In the genomic region with DNA sequence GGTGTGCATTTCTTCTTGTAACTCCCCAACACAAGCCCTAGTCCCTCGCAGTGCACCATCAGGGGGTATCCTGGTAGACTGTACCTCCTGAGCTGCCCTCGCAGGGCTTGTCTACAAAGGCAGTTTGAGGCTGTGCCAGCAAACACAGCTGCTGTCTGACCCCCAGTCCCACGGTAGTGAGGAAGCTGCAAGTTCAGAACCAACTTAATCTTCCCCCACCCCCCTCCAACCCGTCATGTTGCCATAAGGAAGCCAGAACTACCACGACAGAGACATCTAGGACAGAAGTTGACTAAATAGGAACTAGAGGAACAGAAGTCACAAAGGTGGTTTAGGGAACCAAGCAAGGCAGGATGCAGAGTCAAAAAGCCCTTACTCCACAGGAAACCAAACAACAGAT, we compare ENCODE assay signal across 8 mouse cellular contexts. TPM values are rescaled to one million over a fixed set of nuclear protein-coding genes. Genes with fewer than 3 reads are reported as not detected.
DNase-seq lines count a peak whose midpoint lies in the region; ATAC-seq and TF ChIP-seq lines count a peak whose summit lies in the region.

No protein-coding gene starts in this region.

- H3K9me3 ChIP-seq in lung, embryonic 16.5 days (ENCODE audit: control insufficient read depth, low read length): peaks cover 5% of the 10 kb centered on the region; the same call in 1 of the 2 replicates
- H3K9me3 ChIP-seq in embryonic facial prominence, embryonic 15.5 days (replicated peaks): no peaks in the 10 kb centered on the region
- H3K9me3 ChIP-seq in intestine, embryonic 14.5 days (ENCODE audit: control insufficient read depth, low read length): peaks cover 6% of the 10 kb centered on the region; the same call in 1 of the 2 replicates

- WGBS in lung, embryonic 16.5 days: 14% methylated on average over 5 of the region's 5 CpGs
- 14% methylated on average over 5 of the region's 5 CpGs for WGBS in embryonic facial prominence, embryonic 15.5 days
- 17% methylated on average over 5 of the region's 5 CpGs for WGBS in intestine, embryonic 14.5 days
- 9% methylated on average over 5 of the region's 5 CpGs for WGBS in small intestine, adult 2 months

- peak overlapping the region; percentile 51 for H3K4me2 ChIP-seq in lung, embryonic 16.5 days (ENCODE audit: low read depth, low read length)
- peak overlapping the region; percentile 37; the same call in 1 of the 2 replicates for H3K4me2 ChIP-seq in embryonic facial prominence, embryonic 15.5 days (replicated peaks)
- H3K4me2 ChIP-seq in intestine, embryonic 14.5 days (ENCODE audit: low read length): peak overlapping the region; percentile 42; the same call in 1 of the 2 replicates

- TF ChIP-seq POLR2A in small intestine, adult 2 months (IDR thresholded peaks at IDR 0.05; ENCODE audit: low read depth, low read length): no peak

- no peak for ATAC-seq in lung, embryonic 16.5 days (ENCODE audit: low read depth)
- no peak for ATAC-seq in embryonic facial prominence, embryonic 15.5 days (ENCODE audit: insufficient number of reproducible peaks, low FRiP score, low TSS enrichment, low read depth)
- ATAC-seq in intestine, embryonic 14.5 days (replicated peaks; ENCODE audit: low FRiP score, low TSS enrichment, low read depth): no peak

- no peak overlapping the region for H3K4me3 ChIP-seq in lung, embryonic 16.5 days (ENCODE audit: low read length)
- H3K4me3 ChIP-seq in embryonic facial prominence, embryonic 15.5 days (replicated peaks): no peak overlapping the region
- H3K4me3 ChIP-seq in intestine, embryonic 14.5 days (ENCODE audit: low read depth, low read length): no peak overlapping the region
- H3K4me3 ChIP-seq in small intestine, adult 2 months (ENCODE audit: low read depth, low read length): no peak overlapping the region

- H3K36me3 ChIP-seq in lung, embryonic 16.5 days (ENCODE audit: control insufficient read depth, insufficient read depth, low read length): peaks cover 3% of the 10 kb centered on the region
- H3K36me3 ChIP-seq in embryonic facial prominence, embryonic 15.5 days: peaks cover 15% of the 10 kb centered on the region
- H3K36me3 ChIP-seq in intestine, embryonic 14.5 days (ENCODE audit: control insufficient read depth, insufficient read depth, low read length): 0 out of 2 replicates have a peak, but pooled peaks cover 3% of the 10 kb centered on the region
- H3K36me3 ChIP-seq in small intestine, adult 2 months (ENCODE audit: control insufficient read depth, insufficient read depth, low read length): no peaks in the 10 kb centered on the region

- H3K4me1 ChIP-seq in lung, embryonic 16.5 days (replicated peaks; ENCODE audit: control insufficient read depth, insufficient read depth, low read length): peaks cover 65% of the 10 kb centered on the region
- H3K4me1 ChIP-seq in embryonic facial prominence, embryonic 15.5 days: peaks cover 58% of the 10 kb centered on the region
- peaks cover 59% of the 10 kb centered on the region for H3K4me1 ChIP-seq in intestine, embryonic 14.5 days (replicated peaks; ENCODE audit: control insufficient read depth, insufficient read depth, low read length)
- peaks cover 21% of the 10 kb centered on the region; the same call in 1 of the 2 replicates for H3K4me1 ChIP-seq in small intestine, adult 2 months (ENCODE audit: control insufficient read depth, insufficient read depth, insufficient read length, low read length)

- peak overlapping the region; percentile 38; the same call in 1 of the 2 replicates for H3K9ac ChIP-seq in lung, embryonic 16.5 days (ENCODE audit: low read length)
- no peak overlapping the region for H3K9ac ChIP-seq in embryonic facial prominence, embryonic 15.5 days
- no peak overlapping the region for H3K9ac ChIP-seq in intestine, embryonic 14.5 days (ENCODE audit: low read length)

- H3K27me3 ChIP-seq in lung, embryonic 16.5 days (ENCODE audit: control insufficient read depth, insufficient read depth, low read depth, low read length): no peaks in the 10 kb centered on the region
- no peaks in the 10 kb centered on the region for H3K27me3 ChIP-seq in embryonic facial prominence, embryonic 15.5 days
- H3K27me3 ChIP-seq in intestine, embryonic 14.5 days (replicated peaks; ENCODE audit: control insufficient read depth, insufficient read depth, low read length): no peaks in the 10 kb centered on the region
- H3K27me3 ChIP-seq in small intestine, adult 2 months (ENCODE audit: control insufficient read depth, insufficient read depth, low read length): no peaks in the 10 kb centered on the region

- peak overlapping the region; percentile 95 for H3K27ac ChIP-seq in lung, embryonic 16.5 days (ENCODE audit: low read length)
- peak overlapping the region; percentile 93 for H3K27ac ChIP-seq in embryonic facial prominence, embryonic 15.5 days (replicated peaks)
- peak overlapping the region; percentile 90 for H3K27ac ChIP-seq in intestine, embryonic 14.5 days (ENCODE audit: low read depth)
- H3K27ac ChIP-seq in small intestine, adult 2 months (ENCODE audit: insufficient read depth, low read depth, low read length): peak overlapping the region; percentile 72

- TF ChIP-seq CTCF in small intestine, adult 2 months (IDR thresholded peaks at IDR 0.05; ENCODE audit: extremely low read depth, insufficient read length, insufficient replicate concordance, low read depth, low read length): no peak

- no peak for DNase-seq in lung, adult 18-20 months
- DNase-seq in intestine, embryonic 14.5 days (ENCODE audit: low spot score): no peak
- no peak for DNase-seq in left cerebral cortex, adult 11 months (ENCODE audit: low spot score)
- no peak for DNase-seq in adrenal gland, adult (ENCODE audit: inconsistent age in 2 of 2, low spot score in 1 of 2)
- no peak for DNase-seq in urinary bladder, postnatal 25 days (ENCODE audit: low spot score)

RNA-seq across cellular contexts. Expression of gene Actn1, which starts 28.9 kb away (rescaled TPM):
- 49.2 and 49.9 TPM in 2 replicates for polyA plus RNA-seq in lung, embryonic 16.5 days (2015; fragmentation: Nextera tagmentation; extraction: Ambion mirVana)
- 35.6 and 35.7 TPM in 2 replicates for polyA plus RNA-seq in embryonic facial prominence, embryonic 15.5 days (2015; fragmentation: Nextera tagmentation; extraction: Ambion mirVana)
- polyA plus RNA-seq in intestine, embryonic 14.5 days (2014; fragmentation: Nextera tagmentation; extraction: Ambion mirVana): 66.0 and 68.6 TPM in 2 replicates
- 53.1 and 55.5 TPM in 2 replicates for polyA plus RNA-seq in small intestine, adult 2 months (2012; rRNA removed)
